Mouse (Mus musculus): ENCODE results near the gene Ube2v1.

- TF ChIP-seq KAT2A (conservative IDR thresholded peaks at IDR 0.05; ENCODE audit: low read depth, low read length) (no peak), GATA1 (IDR thresholded peaks at IDR 0.05; ENCODE audit: low read depth, low read length) (no peak), TBP (IDR thresholded peaks at IDR 0.05; ENCODE audit: low read depth, low read length) (no peak), POLR2A (IDR thresholded peaks at IDR 0.05; ENCODE audit: control insufficient read depth in 1 of 2, insufficient read depth in 1 of 2, low read depth in 1 of 2, low read length in 2 of 2, poor library complexity in 1 of 2) (no peak), TAL1 (IDR thresholded peaks at IDR 0.05; ENCODE audit: low read length) (no peak)
These were observed 7.4 kb downstream of the Ube2v1 start for GRCm38 (mm10) chr2:167624368-167625075.
